Mouse (Mus musculus) G1E (cell line): Measurements from ENCODE around the gene H2afy.

Experiments used
- CTCF ChIP-seq: IDR thresholded peaks from 2 replicates; pipeline ENCODE4 v1.5.1; 2012; ENCODE audit warnings: low read depth, low read length, inconsistent platforms, mixed read lengths
- GATA1 ChIP-seq: IDR thresholded peaks from 2 replicates; pipeline ENCODE4 v1.6.1; 2012; ENCODE audit warnings: borderline replicate concordance, low read length, inconsistent platforms, mixed read lengths
- POLR2AphosphoS5 ChIP-seq: IDR thresholded peaks from 2 replicates; pipeline ENCODE4 v1.6.1; 2012; ENCODE audit warnings: low read depth, low read length, inconsistent platforms; ENCODE audit not compliant: insufficient replicate concordance
- TAL1 ChIP-seq: conservative IDR thresholded peaks from 2 replicates; pipeline ENCODE4 v1.6.1; 2012; ENCODE audit warnings: low read depth, low read length, inconsistent platforms, mixed read lengths

DNA sequence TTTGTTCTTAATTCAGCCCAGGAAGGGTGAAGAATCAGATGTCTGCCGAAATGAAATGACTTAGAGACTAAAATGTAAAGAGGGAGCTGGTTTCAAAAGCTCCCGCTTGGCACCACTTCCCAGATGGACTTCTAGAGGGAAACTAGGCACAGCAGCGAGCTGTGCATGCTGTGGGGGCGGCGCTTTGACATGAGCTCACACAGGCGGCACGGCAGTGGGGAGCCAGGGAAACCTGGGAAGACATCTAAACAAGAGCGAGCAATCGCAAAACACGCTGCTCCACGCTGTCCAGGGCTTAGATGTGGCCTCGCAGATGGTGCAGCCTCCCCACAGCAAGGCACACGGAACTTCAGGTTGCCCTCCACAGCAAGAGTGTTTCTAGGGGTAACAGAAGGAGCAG, 23.2 kb downstream of the H2afy start:
- no peak for TF ChIP-seq CTCF
- no peak for TF ChIP-seq GATA1
- TF ChIP-seq TAL1: no peak
- TF ChIP-seq POLR2AphosphoS5: no peak
